Mouse (Mus musculus) T-cell, adult 2 months (primary cell): ENCODE results near the gene Ankrd24.
"Not testable (repeated sequence)": the region's sequence is repeated elsewhere in the genome, so short reads cannot be mapped to it uniquely, and the experiment has no call there.

ENCODE experiments used
- DNase-seq: peaks from one replicate; pipeline ENCODE4 v3.0.0; 2022; ENCODE audit warnings: low spot score

The Ankrd24 gene

DNA sequence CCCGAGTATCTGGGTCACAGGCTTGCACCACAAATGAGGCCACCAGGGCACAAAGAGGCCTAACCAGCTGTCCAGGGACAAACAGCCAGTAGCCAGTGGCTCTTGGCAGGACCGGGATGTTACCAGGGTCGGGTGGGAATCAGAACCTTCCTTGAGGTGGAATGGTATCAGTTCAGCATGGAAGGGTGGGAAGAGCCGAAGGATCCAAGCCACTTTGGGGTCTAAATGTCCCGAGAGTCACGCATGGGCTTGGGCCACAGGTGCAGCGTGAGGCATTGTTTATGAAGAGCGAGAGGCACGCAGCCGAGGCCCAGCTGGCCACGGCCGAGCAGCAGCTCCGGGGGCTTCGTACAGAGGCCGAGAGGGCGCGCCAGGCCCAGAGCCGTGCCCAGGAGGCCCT lies 16.4 kb downstream of the Ankrd24 start:
- no peak for DNase-seq

DNA sequence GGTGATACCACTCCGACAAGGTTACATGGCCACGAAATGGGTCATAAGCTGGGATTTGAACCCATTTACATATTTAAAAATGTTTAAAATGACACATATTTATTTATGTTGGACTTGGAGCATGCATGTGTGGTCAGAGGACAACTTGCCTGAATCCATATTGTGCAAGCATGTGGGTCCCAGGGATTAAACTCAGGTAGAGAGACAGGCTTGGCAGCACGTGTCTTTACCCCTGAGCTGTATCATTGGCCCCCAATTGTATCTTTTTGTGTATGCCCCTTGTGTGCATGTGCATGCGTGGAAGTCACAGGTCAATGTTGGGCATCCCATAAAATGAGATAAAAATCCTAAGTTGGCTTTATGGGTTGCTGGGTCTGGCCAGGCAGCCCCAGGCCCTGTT lies 17.1 kb downstream of the Ankrd24 start:
- DNase-seq: no peak

DNA sequence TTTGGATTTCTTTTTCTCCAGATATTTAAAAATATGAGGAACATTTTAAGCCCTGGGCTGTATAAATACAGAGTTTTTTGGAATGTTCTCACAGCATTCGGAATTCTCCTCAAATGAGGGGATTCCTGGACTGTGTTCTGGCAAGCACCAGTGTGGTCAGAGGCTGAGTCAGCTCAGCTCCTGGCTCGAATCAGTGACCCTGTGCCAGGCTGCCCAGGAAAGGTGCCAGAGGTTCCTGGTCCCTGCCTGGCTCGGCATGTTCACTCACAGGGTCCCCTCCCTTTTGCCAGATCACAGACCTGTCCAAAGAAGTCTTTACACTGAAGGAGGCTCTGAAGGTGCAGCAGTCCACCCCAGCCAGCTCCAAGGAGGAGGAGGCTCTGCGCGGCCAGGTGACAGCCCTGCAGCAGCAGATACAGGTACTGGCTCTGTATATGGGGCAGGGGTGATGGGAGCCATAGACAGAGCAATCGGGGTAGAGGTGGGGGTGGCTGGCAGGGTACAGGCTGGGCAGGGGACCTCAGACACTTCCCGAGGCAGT lies 17.7 kb downstream of the Ankrd24 start:
- DNase-seq: no peak

DNA sequence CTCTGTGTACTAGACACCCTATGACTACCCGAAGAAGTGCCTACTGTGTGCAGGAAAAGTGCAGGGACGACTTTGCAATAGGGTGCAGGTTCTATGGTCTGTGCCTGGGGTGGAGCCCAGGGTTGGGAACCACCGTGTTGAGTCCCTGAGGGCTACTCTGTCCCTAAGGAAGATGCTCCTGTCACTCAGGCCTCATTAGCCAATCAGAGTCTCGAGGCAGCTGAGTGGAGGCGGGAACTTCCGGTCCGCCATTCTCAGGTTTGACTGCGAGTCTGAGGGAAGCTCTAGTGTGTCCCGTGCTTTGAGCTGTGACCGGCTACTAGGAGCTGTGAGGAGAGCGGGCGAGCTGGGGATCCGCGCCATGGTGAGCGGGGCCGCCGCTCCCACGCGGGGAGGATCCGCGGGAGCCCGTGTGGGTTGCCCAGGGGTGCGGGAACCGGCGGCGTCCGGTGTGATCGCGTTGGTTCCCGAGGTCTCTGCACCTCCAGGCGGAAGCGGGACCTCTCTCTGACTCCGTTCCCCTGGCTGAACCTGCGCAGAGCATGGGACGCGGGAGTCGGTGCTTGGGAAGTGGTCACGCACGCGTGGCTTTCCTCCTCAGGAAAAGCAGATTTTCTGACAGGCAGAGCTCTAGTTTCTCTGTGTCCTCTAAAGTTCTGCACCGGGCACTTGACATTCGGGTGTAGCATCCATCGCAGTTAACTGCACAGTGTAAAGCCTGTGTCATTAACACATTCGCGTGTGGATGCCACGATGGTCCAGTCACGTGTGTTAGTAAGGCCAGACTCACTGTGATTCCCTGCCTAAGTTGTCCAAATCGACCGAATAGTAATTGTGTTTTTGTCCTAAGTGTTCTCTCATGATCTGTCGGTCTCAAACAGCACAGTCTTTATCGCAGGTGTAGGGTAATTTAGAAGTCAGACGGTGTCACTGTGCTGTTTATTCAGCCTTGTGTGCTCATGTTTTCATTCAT lies 20.7 kb downstream of the Ankrd24 start, which contains the start of gene Gm10778:
Gene Gm10778, plus strand, starts transcription at position 257 of the 973 bp plus-strand sequence.
- DNase-seq: peak; percentile 77

DNA sequence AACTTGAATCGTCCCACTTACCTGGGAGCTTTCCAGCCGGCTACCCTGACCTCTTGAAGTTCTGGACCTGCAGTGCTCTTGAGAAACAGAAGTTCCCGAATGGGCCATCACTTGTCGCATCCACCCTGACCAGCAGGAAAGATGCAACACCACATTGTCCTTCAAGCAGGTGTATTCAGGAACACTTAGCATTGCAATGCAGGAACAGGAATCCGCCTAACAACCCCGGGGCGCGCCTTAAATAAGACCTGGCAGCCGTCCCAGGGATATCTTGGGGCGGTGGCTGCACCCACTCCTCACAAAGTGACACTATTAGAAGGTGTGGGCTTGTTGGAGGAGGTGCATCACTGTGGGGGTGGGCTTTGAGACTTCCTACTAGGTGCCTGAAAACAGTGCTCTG lies 26.8 kb downstream of the Ankrd24 start:
- no peak for DNase-seq

DNA sequence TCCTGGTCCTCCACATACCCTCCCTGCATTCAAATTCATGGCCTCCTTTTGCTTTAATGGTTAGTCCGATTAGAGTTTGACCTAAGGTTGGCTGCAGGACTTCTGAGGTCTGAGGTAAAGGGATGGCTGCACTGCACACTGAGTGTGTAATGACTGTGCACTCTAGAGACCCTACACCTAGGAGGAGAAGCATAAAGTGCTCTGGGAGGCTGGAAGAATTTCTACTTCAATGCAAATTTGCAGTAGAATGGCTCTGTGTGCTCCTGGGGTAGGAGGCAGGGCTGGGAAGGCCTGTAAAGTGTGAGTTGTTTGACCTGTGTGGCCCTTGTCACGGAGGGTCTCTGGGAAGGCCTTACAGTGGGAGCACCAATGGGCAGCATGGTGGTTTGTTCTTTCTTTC lies 27.8 kb downstream of the Ankrd24 start:
- DNase-seq: no peak

DNA sequence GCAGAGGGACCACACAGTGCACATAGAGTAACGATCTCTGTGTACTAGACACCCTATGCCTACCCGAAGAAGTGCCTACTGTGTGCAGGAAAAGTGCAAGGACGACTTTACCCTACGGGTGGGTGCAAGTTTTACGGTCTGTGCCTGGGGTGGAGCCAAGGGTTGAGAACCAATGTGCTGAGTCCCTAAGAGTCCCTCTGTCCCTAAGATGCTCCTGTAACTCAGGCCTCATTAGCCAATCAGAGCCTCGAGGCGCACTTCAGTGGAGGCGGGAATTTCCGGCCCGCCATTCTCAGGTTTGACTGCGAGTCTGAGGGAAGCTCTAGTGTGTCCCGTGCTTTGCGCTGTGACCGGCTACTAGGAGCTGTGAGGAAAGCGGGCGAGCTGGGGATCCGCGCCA lies 58.8 kb downstream of the Ankrd24 start:
- not testable (repeated sequence) for DNase-seq
